Mouse (Mus musculus): ENCODE measurements around the gene Havcr1.
A peak's percentile ranks its signal among the peaks of the same experiment; 100 is the strongest.
"Not testable (repeated sequence)": the region's sequence is repeated elsewhere in the genome, so short reads cannot be mapped to it uniquely, and the experiment has no call there.

The Havcr1 gene

GRCm38 (mm10) chr11:46735076-46735475, at the start of gene Havcr1:
Gene Havcr1, plus strand, starts transcription at chr11:46735080.
- DNase-seq (ENCODE audit: low spot score in 2 of 2) = not testable (repeated sequence)

- DNase-seq (ENCODE audit: low spot score in 2 of 2) = no peak
Observed at GRCm38 (mm10) chr11:46690136-46690535, 44.7 kb upstream of the Havcr1 start.

- DNase-seq (ENCODE audit: low spot score in 2 of 2) = not testable (repeated sequence)
Observed at GRCm38 (mm10) chr11:46695849-46696248, 39.0 kb upstream of the Havcr1 start.

- no peak for DNase-seq (ENCODE audit: low spot score in 2 of 2)
Observed at GRCm38 (mm10) chr11:46697433-46698277, 37.2 kb upstream of the Havcr1 start.

GRCm38 (mm10) chr11:46698278-46698655, 36.6 kb upstream of the Havcr1 start:
- DNase-seq (ENCODE audit: low spot score in 2 of 2) = no peak

- no peak for DNase-seq (ENCODE audit: low spot score in 2 of 2)
Observed at GRCm38 (mm10) chr11:46698830-46699229, 36.0 kb upstream of the Havcr1 start.

- no peak for DNase-seq (ENCODE audit: low spot score in 2 of 2)
Observed at GRCm38 (mm10) chr11:46706664-46707356, 28.1 kb upstream of the Havcr1 start, which contains the start of gene Timd2. Gene Timd2, minus strand, starts transcription at chr11:46707061.

- DNase-seq (ENCODE audit: low spot score in 2 of 2) = no peak
Observed at GRCm38 (mm10) chr11:46731541-46732070, 3.3 kb upstream of the Havcr1 start.

GRCm38 (mm10) chr11:46733242-46733789, 1.6 kb upstream of the Havcr1 start:
- DNase-seq (ENCODE audit: low spot score in 2 of 2) = peak; percentile 2 to 37

GRCm38 (mm10) chr11:46734617-46735016, 263 bp upstream of the Havcr1 start:
- DNase-seq (ENCODE audit: low spot score in 2 of 2) = no peak

- no peak for DNase-seq (ENCODE audit: low spot score in 2 of 2)
Observed at GRCm38 (mm10) chr11:46739501-46739900, 4.6 kb downstream of the Havcr1 start.

- no peak for DNase-seq (ENCODE audit: low spot score in 2 of 2)
Observed at GRCm38 (mm10) chr11:46740886-46741285, 6.0 kb downstream of the Havcr1 start.

- no peak for DNase-seq (ENCODE audit: low spot score in 2 of 2)
Observed at GRCm38 (mm10) chr11:46741716-46742115, 6.8 kb downstream of the Havcr1 start.

GRCm38 (mm10) chr11:46747996-46748395, 13.1 kb downstream of the Havcr1 start:
- no peak for DNase-seq (ENCODE audit: low spot score in 2 of 2)

GRCm38 (mm10) chr11:46753662-46754061, 18.8 kb downstream of the Havcr1 start:
- DNase-seq (ENCODE audit: low spot score in 2 of 2) = no peak

GRCm38 (mm10) chr11:46754669-46755068, 19.8 kb downstream of the Havcr1 start:
- no peak for DNase-seq (ENCODE audit: low spot score in 2 of 2)

- not testable (repeated sequence) for DNase-seq (ENCODE audit: low spot score in 2 of 2)
Observed at GRCm38 (mm10) chr11:46755714-46756113, 20.8 kb downstream of the Havcr1 start.

GRCm38 (mm10) chr11:46776879-46777278, 42.0 kb downstream of the Havcr1 start:
- DNase-seq (ENCODE audit: low spot score in 2 of 2) = no peak

GRCm38 (mm10) chr11:46779811-46780210, 44.9 kb downstream of the Havcr1 start:
- no peak for DNase-seq (ENCODE audit: low spot score in 2 of 2)

- DNase-seq (ENCODE audit: low spot score in 2 of 2) = no peak
Observed at GRCm38 (mm10) chr11:46804440-46804839, 69.6 kb downstream of the Havcr1 start.

GRCm38 (mm10) chr11:46810511-46810910, 75.6 kb downstream of the Havcr1 start, which contains the start of gene Timd4:
Gene Timd4, plus strand, starts transcription at chr11:46810800.
- DNase-seq (ENCODE audit: low spot score in 2 of 2) = no peak

GRCm38 (mm10) chr11:46817692-46818091, 82.8 kb downstream of the Havcr1 start:
- DNase-seq (ENCODE audit: low spot score in 2 of 2) = no peak

Measured in frontal cortex, postnatal 36 days (tissue).